ENCODE assay signal across 14 mouse cellular contexts in the genomic region with DNA sequence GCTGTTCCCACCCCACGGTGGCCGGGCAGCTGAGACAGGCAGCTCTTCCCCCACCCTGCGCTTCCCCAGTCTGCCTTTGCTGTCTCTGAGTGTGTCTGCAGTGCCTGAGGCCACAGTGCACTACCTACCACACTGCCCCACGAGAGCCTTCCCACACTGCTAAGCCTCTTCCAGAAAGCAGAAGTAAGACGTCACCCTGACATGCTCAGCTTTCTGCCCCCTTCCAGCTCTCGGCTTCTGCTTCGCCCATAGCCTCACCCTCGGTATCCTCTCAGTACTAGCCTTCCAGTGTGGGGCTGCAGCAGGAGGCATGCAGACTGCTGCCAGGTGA. TPM values are rescaled to one million over a fixed set of nuclear protein-coding genes. Genes with fewer than 3 reads are reported as not detected.
DNase-seq lines count a peak whose midpoint lies in the region; ATAC-seq and TF ChIP-seq lines count a peak whose summit lies in the region.
"Had no signal": no experiment of that assay in that cellular context is flagged by ENCODE, and none has a peak within 500 bp of the region (broad histone marks: within the 10 kb centered on the region; RNA-seq: fewer than 3 reads in every experiment).

No protein-coding gene starts in this region.

- H3K4me1 ChIP-seq in hindbrain, embryonic 12.5 days, result peaks cover 11% of the 10 kb centered on the region

- H3K4me3 ChIP-seq in left cerebral cortex, adult 2 months, result no peak overlapping the region
- H3K4me3 ChIP-seq in hindbrain, embryonic 12.5 days, result no peak overlapping the region
- H3K4me3 ChIP-seq: hindbrain, embryonic 10.5 days; midbrain, embryonic 13.5 days had no signal

- H3K9ac ChIP-seq in hindbrain, embryonic 12.5 days, result no peak overlapping the region
- H3K9ac ChIP-seq: midbrain, embryonic 13.5 days had no signal

- H3K36me3 ChIP-seq in hindbrain, embryonic 12.5 days, result peaks cover 43% of the 10 kb centered on the region

- H3K9me3 ChIP-seq in hindbrain, embryonic 12.5 days (replicated peaks), result no peaks in the 10 kb centered on the region
- H3K9me3 ChIP-seq: midbrain, embryonic 13.5 days had no signal

- no peak for TF ChIP-seq CTCF in left cerebral cortex, adult 2 months (IDR thresholded peaks at IDR 0.05)

- ATAC-seq in hindbrain, embryonic 12.5 days (ENCODE audit: low FRiP score), result no peak
- ATAC-seq: midbrain, embryonic 13.5 days had no signal

- no peaks in the 10 kb centered on the region for H3K27me3 ChIP-seq in hindbrain, embryonic 12.5 days
- H3K27me3 ChIP-seq: midbrain, embryonic 13.5 days had no signal

- intact Hi-C loops in left cerebral cortex, adult 2 months (cut with DNase I), result no loop called here

- WGBS in hindbrain, embryonic 12.5 days, result 88% methylated on average over 8 of the region's 8 CpGs

- H3K4me2 ChIP-seq in hindbrain, embryonic 12.5 days (replicated peaks), result no peak overlapping the region
- H3K4me2 ChIP-seq: midbrain, embryonic 13.5 days had no signal

- DNase-seq in left cerebral cortex, adult 2 months (ENCODE audit: extremely low spot score in 1 of 2, low spot score in 2 of 2), result no peak
- no peak for DNase-seq in left cerebral cortex, adult 9 months (ENCODE audit: low spot score in 2 of 2)
- peak; percentile 43 for DNase-seq in brain, adult 2 months (ENCODE audit: low read depth, low spot score)
- DNase-seq in lung, postnatal 25 days (ENCODE audit: low spot score), result peak; percentile 43
- DNase-seq in spleen, postnatal 10 days (ENCODE audit: low spot score in 2 of 2), result peak; percentile 25 to 57
- no peak for DNase-seq in adipocyte (ENCODE audit: low spot score)
- DNase-seq: cerebellum, adult 9-11 months; gastrocnemius, postnatal 36 days; left cerebral cortex, postnatal 4 days had no signal

- H3K27ac ChIP-seq in left cerebral cortex, adult 2 months, result peak overlapping the region; percentile 34; the same call in 1 of the 2 replicates
- no peak overlapping the region for H3K27ac ChIP-seq in hindbrain, embryonic 12.5 days
- H3K27ac ChIP-seq: hindbrain, embryonic 10.5 days; kidney, postnatal 0 days; midbrain, embryonic 13.5 days had no signal

RNA-seq across cellular contexts. Expression of gene Iscu, which starts 4.3 kb away (rescaled TPM):
- total RNA-seq in left cerebral cortex, adult 2 months (2021), result 100 to 1,000 TPM; 125 to 128 TPM
- 101 and 106 TPM in 2 replicates for polyA plus RNA-seq in hindbrain, embryonic 12.5 days (2016; fragmentation: Nextera tagmentation; extraction: Ambion mirVana)

RNA-seq across cellular contexts. Expression of gene Sart3, which starts 4.6 kb away (rescaled TPM):
- 10 to 100 TPM; 41.8 to 47.3 TPM for total RNA-seq in left cerebral cortex, adult 2 months (2021)
- 71.9 and 80.6 TPM in 2 replicates for polyA plus RNA-seq in hindbrain, embryonic 12.5 days (2016; fragmentation: Nextera tagmentation; extraction: Ambion mirVana)

RNA-seq across cellular contexts. Expression of gene Tmem119, which starts 23.5 kb away (rescaled TPM):
- 10 to 100 TPM; 21.0 to 25.3 TPM for total RNA-seq in left cerebral cortex, adult 2 months (2021)
- 41.0 and 44.1 TPM in 2 replicates for polyA plus RNA-seq in hindbrain, embryonic 12.5 days (2016; fragmentation: Nextera tagmentation; extraction: Ambion mirVana)

RNA-seq across cellular contexts. Expression of gene Ficd, which starts 41.3 kb away (rescaled TPM):
- 10 to 100 TPM; 11.1 to 11.3 TPM for total RNA-seq in left cerebral cortex, adult 2 months (2021)
- 7.6 and 7.8 TPM in 2 replicates for polyA plus RNA-seq in hindbrain, embryonic 12.5 days (2016; fragmentation: Nextera tagmentation; extraction: Ambion mirVana)

RNA-seq across cellular contexts. Expression of gene 1700069L16Rik, which starts 52.3 kb away (rescaled TPM):
- not detected for total RNA-seq in left cerebral cortex, adult 2 months (2021)
- not detected in 2 replicates for polyA plus RNA-seq in hindbrain, embryonic 12.5 days (2016; fragmentation: Nextera tagmentation; extraction: Ambion mirVana)
- total RNA-seq: gastrocnemius, postnatal 36 days; left cerebral cortex, postnatal 4 days had no signal
- polyA plus RNA-seq: hindbrain, embryonic 10.5 days; kidney, postnatal 0 days; midbrain, embryonic 13.5 days; stomach, embryonic 14.5 days had no signal

Comparison
In these comparisons a context has a peak if more than half of its experiments do, and no peak if none do; other contexts are left out.
1. DNase-seq: peak in brain, adult 2 months (single experiment), lung, postnatal 25 days (single experiment) and spleen, postnatal 10 days (2 of 2); none in left cerebral cortex, adult 2 months (0 of 2), left cerebral cortex, adult 9 months (0 of 2) and adipocyte (single experiment).